Mouse (Mus musculus) spleen, adult 12 weeks (tissue): ENCODE measurements around the gene Spz1.
A peak's percentile ranks its signal among the peaks of the same experiment; 100 is the strongest.
"Not testable (repeated sequence)": the region's sequence is repeated elsewhere in the genome, so short reads cannot be mapped to it uniquely, and the experiment has no call there.

Experiments
- DNase-seq: peaks from one replicate; pipeline ENCODE4 v3.0.0; 2022; ENCODE audit warnings: low spot score

The Spz1 gene

GRCm38 (mm10) chr13:92576072-92576471 is at the start of gene Spz1:
Spz1 (minus strand) TSS chr13:92576172.
- DNase-seq = no peak

GRCm38 (mm10) chr13:92616459-92616858 is 40.5 kb upstream of the Spz1 start:
- DNase-seq = no peak

GRCm38 (mm10) chr13:92615201-92615600 is 39.2 kb upstream of the Spz1 start:
- no peak for DNase-seq

- no peak for DNase-seq
Measured at GRCm38 (mm10) chr13:92613094-92613493, 37.1 kb upstream of the Spz1 start.

- DNase-seq = no peak
Measured at GRCm38 (mm10) chr13:92611917-92612316, 35.9 kb upstream of the Spz1 start.

GRCm38 (mm10) chr13:92611254-92611784 is 35.3 kb upstream of the Spz1 start:
- DNase-seq = no peak

GRCm38 (mm10) chr13:92610311-92611221 is 34.6 kb upstream of the Spz1 start, which contains the start of gene Serinc5:
Serinc5 (plus strand) TSS chr13:92611091.
- peak; percentile 99 for DNase-seq

GRCm38 (mm10) chr13:92609486-92610310 is 33.7 kb upstream of the Spz1 start:
- DNase-seq = peak; percentile 23

- not testable (repeated sequence) for DNase-seq
Measured at GRCm38 (mm10) chr13:92605306-92605705, 29.3 kb upstream of the Spz1 start.

- DNase-seq = no peak
Measured at GRCm38 (mm10) chr13:92595424-92595823, 19.5 kb upstream of the Spz1 start.

- DNase-seq = no peak
Measured at GRCm38 (mm10) chr13:92594907-92595306, 18.9 kb upstream of the Spz1 start.

GRCm38 (mm10) chr13:92594481-92594880 is 18.5 kb upstream of the Spz1 start:
- DNase-seq = no peak

- no peak for DNase-seq
Measured at GRCm38 (mm10) chr13:92593731-92594396, 17.9 kb upstream of the Spz1 start.

- DNase-seq = peak; percentile 57
Measured at GRCm38 (mm10) chr13:92592786-92593635, 17.0 kb upstream of the Spz1 start.

GRCm38 (mm10) chr13:92592268-92592785 is 16.4 kb upstream of the Spz1 start:
- no peak for DNase-seq

GRCm38 (mm10) chr13:92591225-92591624 is 15.3 kb upstream of the Spz1 start:
- DNase-seq = no peak

GRCm38 (mm10) chr13:92589255-92589654 is 13.3 kb upstream of the Spz1 start:
- no peak for DNase-seq

- no peak for DNase-seq
Measured at GRCm38 (mm10) chr13:92588704-92589103, 12.7 kb upstream of the Spz1 start.

GRCm38 (mm10) chr13:92584094-92584717 is 8.2 kb upstream of the Spz1 start:
- no peak for DNase-seq
